Mouse (Mus musculus) erythroblast, adult 5-6 weeks (primary cell): ENCODE data around the gene Wdr66. TPM values are rescaled to one million over a fixed set of nuclear protein-coding genes. Genes with fewer than 3 reads are reported as not detected.

Source experiments
- ATAC-seq: replicated peaks from 2 replicates; pipeline ENCODE4 v1.8.0; 2016; ENCODE audit warnings: moderate number of reproducible peaks, mild to moderate bottlenecking, moderate TSS enrichment, inconsistent platforms; ENCODE audit not compliant: poor library complexity, low FRiP score, severe bottlenecking
- total RNA-seq, 2 experiments: library from RNA; stranded (forward) in 1 of 2; stranded (reverse) in 1 of 2; fragments of 150-400 nt in 1 of 2; fragments of 200-764, 138-1000 nt in 1 of 2; gene quantifications; 2 replicates each; pipeline versions ENCODE4 v1.2.3 to v1.2.4; 2015 to 2017; ENCODE audit warnings: low replicate concordance in 2 of 2

Gene Wdr66
- total RNA-seq, 2 experiments from 2014 or later: 2.4 to 11.9 TPM

DNA sequence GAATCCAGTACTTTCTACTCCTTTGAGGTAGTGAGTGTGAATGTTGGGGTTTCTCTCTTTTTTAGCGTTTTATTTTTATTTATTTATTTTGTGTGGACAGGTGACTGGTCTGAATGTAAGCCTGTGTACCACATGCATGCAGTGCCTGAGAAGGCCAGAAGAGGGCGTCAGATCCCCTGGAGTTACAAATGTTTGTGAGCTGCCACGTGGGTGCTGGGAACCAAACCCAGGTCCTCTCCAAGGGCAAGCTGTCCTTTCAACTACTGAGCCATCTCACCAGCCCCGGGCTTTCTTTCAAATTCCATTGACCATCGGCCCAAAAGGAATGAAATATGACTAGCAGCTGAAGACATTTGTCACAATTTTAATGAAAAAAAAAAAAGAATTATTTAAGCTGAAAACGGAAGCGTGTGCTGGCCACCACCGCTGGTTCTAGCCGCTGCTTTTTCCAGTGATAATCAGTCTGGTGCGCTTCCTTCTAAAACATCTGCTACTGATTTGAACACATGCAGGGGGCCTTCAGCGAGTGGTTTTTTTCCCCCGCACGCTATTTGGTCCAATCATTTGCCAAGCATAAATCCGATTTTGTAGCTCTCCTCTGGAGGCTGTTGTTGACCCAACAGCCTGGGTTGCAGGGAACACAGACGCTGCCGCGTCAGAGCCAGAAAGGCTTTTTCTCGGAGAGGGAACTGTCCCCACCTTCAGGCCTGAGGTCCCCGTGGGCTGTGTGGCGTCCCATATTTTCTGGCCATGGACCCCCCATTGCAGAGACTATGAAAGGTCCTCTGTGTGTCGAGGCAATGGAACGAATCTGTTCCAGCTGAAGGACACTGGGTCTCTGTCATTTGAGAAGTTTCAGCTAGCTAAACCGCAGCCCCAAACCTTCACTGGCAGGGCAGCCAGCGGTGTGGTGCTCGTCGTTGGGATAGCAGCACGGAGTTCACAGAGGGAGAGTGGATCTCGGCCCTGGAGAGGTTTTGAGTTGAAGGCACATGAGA, 16.9 kb downstream of the Wdr66 start:
- no peak for ATAC-seq

DNA sequence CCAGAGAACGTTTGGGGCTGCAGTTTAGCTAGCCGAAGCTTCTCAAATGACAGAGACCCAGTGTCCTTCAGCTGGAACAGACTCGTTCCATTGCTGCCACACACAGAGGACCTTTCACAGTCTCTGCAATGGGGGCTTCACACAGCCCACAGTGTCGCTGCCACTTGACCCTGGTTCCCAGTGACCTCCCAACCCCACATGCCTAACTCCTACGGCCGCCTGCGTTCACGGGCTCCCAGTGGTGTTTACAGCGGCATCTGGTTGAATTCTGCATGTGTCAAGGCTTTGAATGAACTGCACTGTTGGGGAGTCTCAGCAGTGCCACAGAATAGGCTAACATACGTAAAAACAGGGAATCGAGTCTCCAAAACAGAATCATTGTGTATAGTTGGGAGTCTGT, 19.0 kb downstream of the Wdr66 start:
- no peak for ATAC-seq

DNA sequence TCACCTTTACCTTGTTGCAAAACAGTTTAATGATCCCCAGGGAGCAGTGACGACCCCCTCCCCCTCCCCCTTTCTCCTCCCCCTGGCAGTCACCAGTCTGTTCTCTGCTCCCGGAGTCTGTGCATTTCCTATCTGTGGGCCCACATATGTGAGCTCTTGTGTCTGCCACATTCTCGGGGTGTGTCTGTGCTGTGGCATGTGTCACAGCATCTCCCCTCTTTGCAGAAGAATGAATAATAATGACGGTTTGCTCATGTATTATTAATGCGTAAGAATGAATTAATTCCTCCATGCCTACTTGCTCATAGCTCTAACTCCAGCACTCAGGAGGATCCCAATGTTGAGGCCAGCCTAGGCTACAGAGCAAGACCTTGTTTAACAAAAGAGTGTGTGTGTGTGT, 21.0 kb downstream of the Wdr66 start:
- no peak for ATAC-seq

DNA sequence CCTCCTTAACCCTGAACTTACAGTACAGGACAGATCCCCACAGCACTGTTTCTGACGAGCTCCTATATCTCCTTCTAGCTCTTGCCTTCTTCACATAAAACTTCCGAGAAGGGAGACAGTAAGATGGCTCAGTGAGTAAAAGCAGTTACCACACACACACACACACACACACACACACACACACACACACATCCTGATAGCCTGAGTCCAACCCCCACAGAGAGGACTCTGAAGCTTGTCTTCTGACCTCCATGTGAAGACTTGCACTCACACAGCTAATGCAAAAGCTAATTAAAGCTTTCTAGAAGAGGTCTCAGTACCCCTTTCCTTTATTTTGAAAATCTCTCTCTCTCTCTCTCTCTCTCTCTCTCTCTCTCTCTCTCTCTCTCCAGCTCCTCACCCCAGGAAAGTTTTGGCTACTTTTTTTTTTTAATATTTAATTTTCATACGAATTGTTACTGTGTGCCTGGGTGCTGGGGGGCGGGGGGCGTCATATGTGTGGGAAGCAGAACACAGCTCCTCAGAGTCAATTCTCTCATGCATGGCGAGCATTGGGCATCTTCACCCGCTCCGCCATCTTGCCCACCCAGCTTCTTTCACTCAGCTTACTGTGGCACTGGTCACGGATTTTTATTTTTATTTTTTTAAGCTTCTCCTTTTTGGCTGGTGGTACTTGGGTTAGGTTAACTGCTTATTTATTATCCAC, 24.9 kb downstream of the Wdr66 start:
- no peak for ATAC-seq

DNA sequence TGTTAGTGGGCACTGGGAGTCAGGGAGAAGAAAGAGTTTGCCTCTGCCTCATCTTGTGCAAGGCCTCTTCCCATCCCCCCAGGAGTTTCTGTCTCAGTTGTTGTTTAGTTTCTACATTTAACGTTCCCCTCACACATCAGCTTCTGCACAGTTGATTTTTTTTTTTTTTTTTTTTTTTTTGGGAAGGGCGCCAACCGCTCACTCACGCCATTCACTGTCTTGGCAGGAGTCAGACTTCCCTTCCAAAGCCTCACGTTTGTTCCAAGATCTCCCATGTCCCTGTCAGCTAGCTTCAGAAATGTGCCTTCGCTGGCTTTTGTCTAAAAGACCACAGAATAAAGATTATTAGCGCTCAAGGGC, 25.4 kb downstream of the Wdr66 start:
- ATAC-seq: no peak

DNA sequence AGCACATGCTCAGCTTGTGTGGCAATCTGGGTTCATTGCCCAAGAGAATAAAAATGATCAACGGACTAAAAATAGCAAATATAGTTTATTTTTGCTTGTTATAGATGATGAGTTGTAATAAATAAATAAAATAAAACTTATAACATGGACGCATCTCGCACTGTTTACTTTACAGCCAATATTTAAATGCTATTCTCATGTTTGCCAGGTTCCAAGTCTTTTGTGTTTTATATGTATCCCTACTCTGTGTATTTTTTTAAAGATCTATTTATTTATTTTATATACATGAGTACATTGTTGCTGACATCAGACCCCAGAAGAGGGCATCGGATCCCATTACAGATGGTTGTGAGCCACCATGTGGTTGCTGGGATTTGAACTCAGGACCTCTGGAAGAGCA, 25.8 kb downstream of the Wdr66 start:
- ATAC-seq: no peak

DNA sequence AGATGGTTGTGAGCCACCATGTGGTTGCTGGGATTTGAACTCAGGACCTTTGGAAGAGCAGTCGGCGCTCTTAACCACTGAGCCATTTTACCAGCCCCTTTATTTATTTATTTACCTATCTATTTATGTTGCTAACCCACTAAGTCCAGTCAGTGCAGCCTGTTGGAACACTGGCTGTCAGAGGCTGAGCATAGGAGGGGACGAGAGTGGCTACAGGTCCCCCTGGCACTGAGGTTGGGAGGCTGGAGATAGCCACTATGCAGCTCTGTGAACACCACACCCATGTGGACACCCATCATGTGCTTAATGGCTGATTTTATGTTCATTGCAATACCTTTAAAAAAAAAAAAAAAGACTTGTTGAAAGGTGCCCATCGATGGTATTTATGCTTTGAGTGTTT, 27.3 kb downstream of the Wdr66 start:
- no peak for ATAC-seq

DNA sequence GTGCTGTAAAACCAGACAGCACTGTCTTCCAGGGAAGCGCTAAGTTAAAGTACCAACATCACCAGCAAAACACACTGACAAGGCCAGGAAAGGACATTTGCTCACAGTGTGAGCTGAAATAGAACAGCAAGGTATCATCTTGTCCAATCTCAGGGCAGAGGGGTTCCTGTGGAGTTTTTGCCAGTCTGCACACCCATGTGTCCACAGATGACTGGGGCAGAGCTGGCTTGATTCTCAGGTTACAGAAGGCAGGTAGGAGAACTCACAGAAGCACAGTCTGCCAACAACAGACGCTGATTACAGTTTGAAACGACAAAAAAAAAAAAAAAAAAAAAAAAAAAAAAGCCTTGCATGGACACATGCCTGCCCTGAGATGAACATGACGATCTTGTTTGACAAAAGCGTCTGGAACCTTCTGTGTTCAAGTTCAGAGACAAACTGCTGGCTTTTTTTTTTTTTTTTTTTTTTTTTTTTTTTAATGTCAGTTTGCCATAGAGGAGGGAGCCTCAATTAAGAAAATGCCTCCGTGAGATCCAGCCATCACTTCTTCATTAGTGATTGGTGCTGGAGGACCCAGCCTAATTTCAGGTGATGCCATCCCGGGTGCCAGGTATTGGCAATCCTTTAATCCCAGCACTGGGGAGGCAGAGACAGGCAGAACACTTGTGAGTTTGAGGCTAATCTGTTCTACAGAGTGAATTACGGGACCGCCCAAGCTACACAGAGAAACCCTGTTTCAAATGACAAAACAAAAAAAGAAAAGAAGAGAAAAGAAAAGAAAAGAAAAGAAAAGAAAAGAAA, 29.6 kb downstream of the Wdr66 start:
- ATAC-seq: no peak

DNA sequence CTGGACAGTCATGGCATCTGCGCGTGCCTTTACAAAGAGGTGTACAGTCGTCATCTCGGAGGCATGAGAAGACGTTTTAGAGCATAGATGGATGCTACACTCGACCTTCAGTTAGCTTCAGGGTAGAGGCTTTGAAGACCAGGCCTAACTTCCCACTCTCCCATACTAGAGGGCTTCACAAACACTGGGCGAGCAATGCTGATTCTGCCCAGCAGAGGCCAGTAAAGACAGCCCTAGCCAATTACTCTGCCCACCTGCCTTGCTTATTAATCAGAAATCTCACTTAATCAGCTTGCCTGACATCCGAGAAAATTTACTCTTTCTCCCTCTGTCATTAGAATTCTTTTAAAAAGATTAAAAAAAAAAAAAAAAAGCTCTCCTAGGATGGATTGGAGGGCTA, 33.3 kb downstream of the Wdr66 start:
- 0 out of 2 replicates have a peak, but pooled peaks have one; percentile 41 for ATAC-seq

DNA sequence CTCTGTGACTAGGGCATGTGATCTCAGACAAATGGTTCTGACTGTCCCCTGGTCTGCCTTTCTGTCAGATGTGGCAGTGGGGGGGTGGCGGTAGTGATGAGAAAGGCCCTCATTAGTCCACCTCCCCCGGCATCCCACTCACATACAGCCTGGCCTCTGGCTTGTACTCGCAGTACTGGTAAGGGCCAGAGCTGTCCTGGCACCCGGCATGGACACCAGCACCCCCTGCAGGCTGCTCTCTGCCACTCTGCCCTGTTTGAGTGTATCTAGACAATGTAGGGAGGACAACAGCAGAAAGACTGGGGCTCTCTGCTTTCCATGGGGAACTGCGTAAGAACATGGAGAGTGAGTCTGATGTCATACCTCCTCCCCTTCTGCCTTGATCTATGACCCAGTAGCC, 36.2 kb downstream of the Wdr66 start:
- peak; percentile 31; the same call in 1 of the 2 replicates for ATAC-seq

DNA sequence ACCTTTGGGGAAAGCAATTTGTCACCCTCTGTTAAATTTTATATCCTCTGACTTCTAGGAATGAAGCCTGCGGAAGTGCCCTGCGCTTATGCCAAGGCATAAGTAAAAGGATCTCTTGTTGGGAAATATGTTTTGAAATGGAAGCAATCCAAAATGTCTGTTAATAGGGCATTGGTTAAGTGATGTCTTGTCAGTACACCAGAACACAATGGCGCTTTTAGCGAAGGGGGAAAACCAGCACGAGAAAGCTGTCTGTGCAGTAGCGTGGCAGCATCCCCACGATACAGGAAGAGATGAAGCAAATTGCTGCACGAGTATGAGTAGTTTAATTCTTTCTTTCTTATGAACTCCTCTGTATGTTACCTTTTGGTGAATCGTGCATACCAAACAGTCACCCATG, 42.8 kb downstream of the Wdr66 start:
- no peak for ATAC-seq

DNA sequence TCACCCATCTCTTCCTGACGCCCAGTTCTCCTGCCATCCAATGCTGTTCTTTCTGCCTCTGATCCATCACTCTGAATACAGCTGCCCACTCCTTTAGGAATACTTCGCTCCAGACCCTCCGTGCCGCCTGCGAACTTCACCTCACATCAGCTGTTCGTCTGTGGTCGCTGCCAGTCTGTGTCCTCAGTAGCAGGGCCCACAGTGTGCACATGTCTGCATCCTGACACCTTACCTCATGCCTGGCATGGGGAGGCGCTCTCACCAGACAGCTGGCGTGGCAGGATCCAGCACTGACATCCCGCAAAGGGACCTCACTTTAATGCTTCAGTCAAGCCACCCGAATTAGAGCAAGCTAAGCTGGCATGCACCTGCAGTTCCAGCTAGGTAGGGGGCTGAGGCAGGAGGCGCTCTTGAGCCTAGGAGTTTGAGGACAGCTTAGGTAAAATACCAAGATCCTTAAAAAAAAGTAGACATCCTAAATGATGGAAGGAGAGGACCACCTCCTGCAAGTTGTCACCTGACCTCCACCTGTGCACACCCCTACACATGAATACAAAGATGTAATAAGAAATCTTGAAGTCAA, 44.4 kb downstream of the Wdr66 start:
- ATAC-seq: no peak

DNA sequence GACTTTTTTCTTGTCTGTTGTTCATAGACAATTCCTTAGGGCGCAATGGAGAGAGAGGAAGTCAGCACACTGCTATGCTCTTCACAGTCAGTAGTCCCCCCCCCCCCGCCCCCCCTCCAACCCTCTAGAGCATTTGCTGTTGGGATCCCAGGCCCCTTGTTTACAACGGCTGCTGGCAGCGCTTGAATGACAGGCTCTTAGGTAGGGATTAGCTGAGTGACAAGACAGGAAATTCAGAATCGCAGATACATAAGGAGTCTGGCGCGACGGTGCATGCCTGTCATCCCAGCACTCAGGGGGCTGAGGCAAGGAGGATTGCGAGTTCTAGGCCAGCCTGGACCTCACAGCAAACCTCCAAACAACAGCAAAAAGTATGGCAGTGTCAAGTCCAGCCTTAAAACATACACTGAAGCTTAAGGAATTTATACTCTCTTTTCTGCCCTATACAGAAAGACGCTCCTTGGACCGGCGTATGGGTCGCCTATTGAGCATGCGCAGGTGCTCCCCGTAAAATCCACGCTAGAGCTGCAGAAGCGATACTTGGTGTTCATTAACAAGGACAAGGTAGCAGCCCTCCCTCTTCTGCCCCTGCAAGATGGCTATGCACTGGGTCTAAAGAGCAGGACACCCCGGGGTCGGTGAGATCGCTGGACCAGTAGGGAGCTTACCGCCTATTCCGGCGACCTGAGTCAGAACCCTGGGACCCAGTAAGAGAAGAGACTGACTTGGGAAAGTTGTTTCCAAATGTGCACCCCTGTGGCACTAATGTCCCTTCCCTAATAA, 45.3 kb downstream of the Wdr66 start:
- no peak for ATAC-seq

DNA sequence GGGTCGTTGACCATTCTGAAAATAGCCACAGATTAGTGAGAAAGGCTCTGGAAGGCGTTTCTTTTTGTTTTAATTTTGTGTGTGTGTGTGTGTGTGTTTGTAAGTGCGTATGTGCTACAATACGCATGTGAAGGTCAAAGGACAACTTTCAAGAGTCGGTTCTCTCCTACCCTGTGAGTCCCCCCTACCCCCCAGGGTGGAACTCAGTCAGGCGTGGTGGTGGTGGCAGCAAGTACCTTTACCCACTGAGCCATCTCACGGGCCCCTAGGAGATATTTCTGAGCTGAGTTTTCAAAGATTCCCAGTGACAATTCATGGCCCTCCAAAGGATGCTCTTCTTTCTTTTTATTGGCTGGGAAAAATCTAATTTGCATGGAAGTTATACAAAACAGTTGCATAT, 45.9 kb downstream of the Wdr66 start:
- no peak for ATAC-seq

DNA sequence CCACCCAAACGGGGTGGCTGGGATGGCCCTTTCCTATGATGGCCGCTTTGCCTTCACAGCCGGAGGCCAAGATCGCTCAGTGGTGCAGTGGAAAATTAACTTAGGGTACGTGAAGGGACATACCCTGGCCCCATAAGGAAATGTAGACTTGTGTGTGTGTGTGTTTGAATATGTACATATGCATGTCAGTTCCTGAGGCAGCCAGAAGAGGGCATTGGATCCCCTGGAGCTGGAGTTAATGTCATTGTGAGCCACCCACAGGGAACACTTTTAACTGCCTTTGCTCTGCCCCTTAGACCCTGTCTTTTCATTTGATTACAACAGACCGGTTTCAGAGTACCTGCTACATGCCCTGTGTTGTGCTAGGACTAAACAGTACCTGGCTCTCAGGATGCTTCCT, 46.6 kb downstream of the Wdr66 start:
- 0 out of 2 replicates have a peak, but pooled peaks have one; percentile 25 for ATAC-seq

DNA sequence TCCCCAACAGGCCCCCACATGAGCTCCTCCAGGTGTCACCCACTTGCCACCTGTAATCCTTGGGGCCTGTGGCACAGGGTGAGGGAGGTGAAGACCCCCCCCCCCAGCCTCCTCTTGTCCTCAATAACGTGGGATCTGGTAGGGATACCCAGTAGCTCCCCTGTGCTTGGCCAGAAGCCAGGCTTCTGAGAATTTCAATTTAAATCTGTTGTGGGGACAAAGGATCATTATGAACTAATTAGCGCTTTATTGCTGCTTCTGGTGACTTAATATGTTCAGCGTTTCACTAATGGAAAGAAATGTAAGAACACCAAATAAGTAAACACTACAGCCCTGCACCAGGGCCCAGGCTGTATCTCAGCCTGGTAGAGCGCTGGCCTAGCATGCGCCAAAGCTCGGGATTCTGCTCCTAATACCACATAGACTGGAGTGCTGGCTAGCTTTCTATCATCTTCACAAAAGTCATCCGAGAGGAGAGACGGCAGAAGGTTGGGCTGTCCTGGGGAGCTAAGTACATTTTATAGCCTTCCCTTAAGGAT, 48.7 kb downstream of the Wdr66 start:
- no peak for ATAC-seq

DNA sequence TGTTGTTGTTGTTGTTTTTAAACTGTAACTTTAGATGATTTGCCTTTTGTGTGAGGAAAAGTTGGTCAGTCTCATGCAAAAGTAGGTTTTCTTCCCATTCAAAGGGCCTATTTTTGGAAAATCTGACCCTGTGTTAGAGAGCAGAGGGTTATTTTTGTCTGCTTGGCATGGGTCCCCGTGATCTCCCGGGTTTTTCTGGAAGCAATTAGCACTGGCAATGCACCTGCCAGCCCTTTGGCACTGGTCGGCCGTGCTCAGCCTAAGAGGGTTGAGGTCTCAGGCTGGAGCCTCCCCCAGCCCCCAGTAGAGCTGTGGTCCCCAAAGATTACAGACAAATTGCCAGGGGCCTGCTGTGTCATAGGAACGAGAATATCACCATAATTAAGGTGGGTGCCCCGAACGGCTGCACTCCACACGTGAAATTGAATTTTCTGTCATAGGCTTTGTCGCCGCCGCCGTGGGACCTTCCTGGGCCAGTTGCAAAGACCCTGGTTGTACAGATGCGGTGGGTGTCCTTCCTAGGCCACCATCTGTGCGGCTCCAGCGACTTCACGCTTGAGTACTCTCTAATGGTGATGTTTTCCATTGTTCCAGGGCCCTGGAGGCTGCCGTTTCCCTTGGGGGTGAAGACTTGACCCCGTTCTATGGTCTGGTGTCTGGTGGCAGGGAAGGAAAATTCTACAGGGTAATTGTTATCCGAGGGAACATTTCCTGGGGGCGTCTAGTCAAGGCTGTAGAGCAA, 50.0 kb downstream of the Wdr66 start:
- no peak for ATAC-seq

DNA sequence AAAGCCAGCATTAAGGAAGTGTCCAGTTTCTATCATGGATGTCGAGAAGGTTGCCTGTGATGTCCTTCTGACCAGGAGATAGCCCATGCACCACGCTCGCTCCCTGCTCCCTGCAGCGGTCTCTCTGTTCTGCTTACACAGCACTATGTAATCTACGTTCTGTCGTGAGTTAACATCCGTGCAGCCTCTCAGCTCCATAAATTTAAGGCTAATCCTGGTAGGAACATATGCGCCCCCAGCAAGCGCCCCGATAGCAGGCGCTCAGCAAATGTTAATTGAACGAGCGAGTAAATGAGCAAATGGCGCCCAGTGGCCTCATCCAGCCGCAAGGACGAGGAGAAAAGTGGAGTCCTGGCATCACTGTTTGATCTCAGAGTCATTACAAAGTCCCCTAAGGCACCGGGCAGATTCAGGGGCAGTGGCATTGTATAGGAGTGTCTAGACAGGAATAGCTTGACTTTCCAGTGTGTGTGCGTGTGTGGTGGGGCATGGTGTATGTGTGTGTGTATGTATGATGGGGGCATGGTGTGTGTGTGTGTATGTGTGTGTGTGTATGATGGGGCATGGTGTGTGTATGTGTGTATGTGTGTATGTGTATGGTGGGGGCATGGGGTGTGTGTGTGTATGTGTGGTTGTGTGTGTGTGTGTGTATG, 55.9 kb downstream of the Wdr66 start:
- no peak for ATAC-seq
